Mouse (Mus musculus) intestine, embryonic 16.5 days (tissue): ENCODE data around the gene Fgf12. TPM values are rescaled to one million over a fixed set of nuclear protein-coding genes. Genes with fewer than 3 reads are reported as not detected.

Source experiments
- ATAC-seq: fragments of 200-750 bp; cut with Nextera tagmentation; 2 replicates; pipeline ENCODE4 v1.8.0; 2017; ENCODE audit warnings: moderate TSS enrichment, moderate library complexity
- H3K27ac ChIP-seq: fragments of 300-500 bp; sonication (generic); 2 replicates; pipeline ENCODE4 v1.5.1; 2014; ENCODE audit warnings: mild to moderate bottlenecking, low read length
- H3K27me3 ChIP-seq: fragments of 300-500 bp; sonication (generic); replicated peaks from 2 replicates; pipeline ENCODE4 v1.6.1; 2014; ENCODE audit warnings: low read length, control low read depth, mixed read lengths; ENCODE audit not compliant: control insufficient read depth, insufficient read depth
- H3K36me3 ChIP-seq: fragments of 300-500 bp; sonication (generic); 2 replicates; pipeline ENCODE4 v1.6.1; 2014; ENCODE audit warnings: low read length, control low read depth; ENCODE audit not compliant: control insufficient read depth, insufficient read depth
- H3K4me1 ChIP-seq: fragments of 300-500 bp; sonication (generic); 2 replicates; pipeline ENCODE4 v1.6.1; 2014; ENCODE audit warnings: low read length, control low read depth, mixed read lengths; ENCODE audit not compliant: control insufficient read depth, insufficient read depth
- H3K4me2 ChIP-seq: fragments of 300-500 bp; sonication (generic); 2 replicates; pipeline ENCODE4 v1.6.1; 2014; ENCODE audit warnings: low read depth, low read length, control low read depth
- H3K4me3 ChIP-seq: fragments of 300-500 bp; sonication (generic); 2 replicates; pipeline ENCODE4 v1.5.1; 2014; ENCODE audit warnings: mild to moderate bottlenecking, low read length
- H3K9ac ChIP-seq: fragments of 300-500 bp; sonication (generic); 2 replicates; pipeline ENCODE4 v1.6.1; 2014; ENCODE audit warnings: low read depth, low read length
- H3K9me3 ChIP-seq: fragments of 300-500 bp; sonication (generic); 2 replicates; pipeline ENCODE4 v1.6.1; 2016; ENCODE audit warnings: low read length, control low read depth; ENCODE audit not compliant: control insufficient read depth
- WGBS: fragments of 180-500 bp; shearing (Covaris S2); extraction: QIAGEN DNeasy Blood & Tissue Kit; methylation state at CpG from one replicate; pipeline ENCODE4 v1.1.7; 2014; 5-methylcytosine and 5-hydroxymethylcytosine counted together
- polyA plus RNA-seq: library from polyadenylated mRNA; unstranded; fragments of >200 nt; fragmentation: Nextera tagmentation; extraction: Ambion mirVana; gene quantifications from 2 replicates; pipeline ENCODE4 v1.2.1, GENCODE M21; 2015

Fgf12 gene
- polyA plus RNA-seq, 1 experiment from 2014 or later = 1.1 TPM

- Histone ChIP-seq H3K27me3 (no peaks in the 10 kb centered on the region), H3K36me3 (no peaks in the 10 kb centered on the region), H3K9me3 (no peaks in the 10 kb centered on the region), H3K27ac (no peak overlapping the region), H3K4me1 (no peaks in the 10 kb centered on the region), H3K9ac (no peak overlapping the region), H3K4me3 (no peak overlapping the region), H3K4me2 (no peak overlapping the region)
- 67% methylated on average over 1 of the region's 1 CpGs for WGBS
- peak; percentile 90 for ATAC-seq
Measured at GRCm38 (mm10) chr16:28404156-28404555, 348.7 kb downstream of the Fgf12 start.

- Histone ChIP-seq H3K4me3 (no peak overlapping the region), H3K9ac (no peak overlapping the region), H3K36me3 (no peaks in the 10 kb centered on the region), H3K27me3 (no peaks in the 10 kb centered on the region), H3K27ac (no peak overlapping the region), H3K9me3 (no peaks in the 10 kb centered on the region), H3K4me1 (no peaks in the 10 kb centered on the region), H3K4me2 (no peak overlapping the region)
- 62% methylated on average over 4 of the region's 4 CpGs for WGBS
- ATAC-seq = no peak
Measured at GRCm38 (mm10) chr16:28402701-28403100, 350.2 kb downstream of the Fgf12 start.

- Histone ChIP-seq H3K27ac (no peak overlapping the region), H3K27me3 (no peaks in the 10 kb centered on the region), H3K9ac (no peak overlapping the region), H3K4me2 (no peak overlapping the region), H3K9me3 (no peaks in the 10 kb centered on the region), H3K4me3 (no peak overlapping the region), H3K36me3 (no peaks in the 10 kb centered on the region), H3K4me1 (no peaks in the 10 kb centered on the region)
- WGBS = 85% methylated on average over 5 of the region's 5 CpGs
- no peak for ATAC-seq
Measured at GRCm38 (mm10) chr16:28391283-28391682, 361.6 kb downstream of the Fgf12 start.

DNA sequence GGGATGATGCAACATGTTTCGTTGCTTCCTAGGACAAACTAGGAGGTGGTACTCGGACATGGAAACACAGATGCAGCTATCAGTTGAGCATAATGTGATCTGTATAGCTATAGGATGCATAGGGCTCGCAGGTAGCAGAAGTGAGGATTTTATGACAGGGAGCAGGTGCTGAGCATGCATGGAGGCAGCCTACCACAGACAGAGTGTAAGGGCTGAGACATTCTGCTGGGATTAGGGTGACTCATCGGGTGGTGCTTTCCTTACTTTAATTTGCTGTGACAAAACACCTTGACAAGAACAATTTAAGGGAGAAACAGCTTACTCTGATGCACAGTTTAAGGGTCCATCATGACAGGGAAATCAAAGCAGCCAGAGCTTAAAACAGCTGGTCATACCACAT, 363.8 kb downstream of the Fgf12 start:
- no peak overlapping the region for H3K4me2 ChIP-seq
- H3K27ac ChIP-seq = no peak overlapping the region
- no peak overlapping the region for H3K9ac ChIP-seq
- H3K9me3 ChIP-seq = no peaks in the 10 kb centered on the region
- no peak for ATAC-seq
- H3K36me3 ChIP-seq = no peaks in the 10 kb centered on the region
- H3K27me3 ChIP-seq = no peaks in the 10 kb centered on the region
- 78% methylated on average over 4 of the region's 4 CpGs for WGBS
- no peak overlapping the region for H3K4me3 ChIP-seq
- no peaks in the 10 kb centered on the region for H3K4me1 ChIP-seq

- H3K4me3 ChIP-seq = no peak overlapping the region
- no peak overlapping the region for H3K4me2 ChIP-seq
- no peaks in the 10 kb centered on the region for H3K27me3 ChIP-seq
- no peak overlapping the region for H3K27ac ChIP-seq
- H3K4me1 ChIP-seq = no peaks in the 10 kb centered on the region
- ATAC-seq = no peak
- no peak overlapping the region for H3K9ac ChIP-seq
- no peaks in the 10 kb centered on the region for H3K9me3 ChIP-seq
- no peaks in the 10 kb centered on the region for H3K36me3 ChIP-seq
- 57% methylated on average over 2 of the region's 2 CpGs for WGBS
Measured at GRCm38 (mm10) chr16:28374790-28375189, 378.1 kb downstream of the Fgf12 start.

DNA sequence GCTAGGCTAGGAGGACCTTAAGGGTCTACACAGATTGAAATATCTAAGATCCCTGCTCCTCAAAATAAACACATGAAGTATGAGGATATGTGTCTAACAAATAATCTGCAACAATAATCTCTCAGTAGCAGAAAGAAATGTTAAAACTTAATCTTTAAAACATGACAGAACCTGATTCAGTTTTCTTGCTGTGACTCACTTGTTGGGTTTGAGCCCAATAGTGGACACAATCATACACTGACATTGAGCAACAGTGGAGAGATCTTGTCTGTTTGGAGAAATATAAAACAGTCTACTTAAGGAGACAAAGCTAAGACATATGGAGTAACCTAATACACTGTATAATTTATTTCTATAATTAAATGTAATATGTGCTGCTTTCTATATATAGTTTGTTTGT, 379.6 kb downstream of the Fgf12 start:
- Histone ChIP-seq H3K4me1 (no peaks in the 10 kb centered on the region), H3K36me3 (no peaks in the 10 kb centered on the region), H3K9me3 (no peaks in the 10 kb centered on the region), H3K4me3 (no peak overlapping the region), H3K27me3 (no peaks in the 10 kb centered on the region), H3K9ac (no peak overlapping the region), H3K4me2 (no peak overlapping the region), H3K27ac (no peak overlapping the region)
- no peak for ATAC-seq

DNA sequence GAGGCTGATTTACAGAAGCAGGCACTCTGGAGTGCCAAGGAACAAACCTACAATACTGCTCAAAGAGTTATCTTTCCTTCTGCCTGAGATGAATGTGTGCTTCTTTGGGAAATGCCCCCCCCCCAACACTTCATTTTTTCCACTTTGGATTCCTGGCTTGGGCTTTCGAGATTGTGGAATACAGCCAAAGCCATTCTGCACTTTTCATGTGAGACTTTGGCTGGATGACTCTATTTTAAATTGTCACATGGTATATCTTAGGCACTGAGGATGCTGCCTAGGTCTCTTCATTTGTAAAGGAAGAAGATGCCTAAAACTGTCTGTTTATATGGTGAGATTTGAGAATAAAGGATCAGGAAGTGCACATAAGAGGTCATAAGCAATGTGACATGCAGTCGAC, 402.2 kb downstream of the Fgf12 start:
- WGBS = 65% methylated on average over 2 of the region's 2 CpGs
- Histone ChIP-seq H3K27ac (no peak overlapping the region), H3K4me1 (no peaks in the 10 kb centered on the region), H3K9ac (no peak overlapping the region), H3K27me3 (no peaks in the 10 kb centered on the region), H3K36me3 (no peaks in the 10 kb centered on the region), H3K4me2 (no peak overlapping the region), H3K4me3 (no peak overlapping the region), H3K9me3 (no peaks in the 10 kb centered on the region)
- no peak for ATAC-seq

DNA sequence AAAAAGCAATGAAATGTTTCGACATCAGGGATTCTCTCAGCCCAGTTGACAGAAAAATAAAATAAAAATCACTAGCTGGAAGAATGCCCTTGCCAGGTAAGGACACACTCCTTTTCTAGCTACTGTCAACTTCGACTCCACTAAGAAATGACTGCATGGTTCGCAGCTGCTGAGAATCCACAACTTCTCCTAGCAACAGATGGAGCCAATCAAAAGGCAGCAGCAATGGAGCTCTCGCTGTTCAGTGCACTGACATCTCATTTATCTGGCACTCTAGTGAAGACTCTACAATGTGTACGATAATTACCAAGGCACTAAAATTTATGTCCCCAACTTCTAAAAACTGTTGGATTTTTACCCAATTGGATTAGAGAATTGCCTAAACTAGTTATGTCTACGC, 407.5 kb downstream of the Fgf12 start:
- Histone ChIP-seq H3K4me1 (no peaks in the 10 kb centered on the region), H3K36me3 (no peaks in the 10 kb centered on the region), H3K4me3 (no peak overlapping the region), H3K9ac (no peak overlapping the region), H3K27me3 (no peaks in the 10 kb centered on the region), H3K9me3 (no peaks in the 10 kb centered on the region), H3K4me2 (no peak overlapping the region), H3K27ac (no peak overlapping the region)
- WGBS = 50% methylated on average over 6 of the region's 6 CpGs
- ATAC-seq = no peak

- Histone ChIP-seq H3K4me1 (no peaks in the 10 kb centered on the region), H3K4me2 (no peak overlapping the region), H3K36me3 (no peaks in the 10 kb centered on the region), H3K27me3 (no peaks in the 10 kb centered on the region), H3K9me3 (no peaks in the 10 kb centered on the region), H3K4me3 (no peak overlapping the region), H3K27ac (no peak overlapping the region), H3K9ac (no peak overlapping the region)
- no peak for ATAC-seq
- WGBS = 89% methylated on average over 1 of the region's 1 CpGs
Measured at GRCm38 (mm10) chr16:28337930-28338329, 414.9 kb downstream of the Fgf12 start.

DNA sequence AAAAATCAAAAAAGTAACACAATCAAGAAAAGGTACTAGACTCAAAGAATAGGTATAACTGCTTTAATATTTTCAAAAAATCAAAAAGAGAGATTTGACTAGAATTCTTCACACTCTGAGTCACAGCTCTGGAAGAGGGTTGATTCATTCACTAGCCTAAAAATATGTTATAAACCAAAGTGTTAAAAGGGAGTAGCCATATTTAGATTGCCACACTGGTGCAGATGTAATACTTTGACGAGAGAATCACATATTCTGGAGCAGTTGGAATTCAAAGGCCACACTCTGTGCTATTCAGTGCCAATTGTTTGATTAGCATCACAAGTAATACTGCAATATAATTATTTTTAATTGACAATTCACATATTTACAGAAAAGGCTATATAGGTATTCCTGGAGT, 416.2 kb downstream of the Fgf12 start:
- Histone ChIP-seq H3K27me3 (no peaks in the 10 kb centered on the region), H3K9ac (no peak overlapping the region), H3K27ac (no peak overlapping the region), H3K4me2 (no peak overlapping the region), H3K4me3 (no peak overlapping the region), H3K4me1 (no peaks in the 10 kb centered on the region), H3K36me3 (no peaks in the 10 kb centered on the region), H3K9me3 (no peaks in the 10 kb centered on the region)
- WGBS = 75% methylated on average over 1 of the region's 1 CpGs
- no peak for ATAC-seq
